Mouse (Mus musculus) hindbrain, postnatal 0 days (tissue): ENCODE measurements around the gene Zcchc14. TPM values are rescaled to one million over a fixed set of nuclear protein-coding genes. Genes with fewer than 3 reads are reported as not detected.
A peak's percentile ranks its signal among the peaks of the same experiment; 100 is the strongest.
"Not testable (repeated sequence)": the region's sequence is repeated elsewhere in the genome, so short reads cannot be mapped to it uniquely, and the experiment has no call there.

Experiments used
- ATAC-seq: fragments of 200-750 bp; cut with Nextera tagmentation; 2 replicates; pipeline ENCODE4 v1.8.0; 2017; ENCODE audit warnings: mild to moderate bottlenecking, moderate TSS enrichment, moderate library complexity
- DNase-seq: peaks from one replicate; pipeline ENCODE4 v3.0.0-alpha.2; 2015; ENCODE audit warnings: low spot score
- H3K27ac ChIP-seq: fragments of 300-500 bp; sonication (generic); 2 replicates; pipeline ENCODE4 v1.5.1; 2014; ENCODE audit warnings: mild to moderate bottlenecking
- H3K27me3 ChIP-seq: fragments of 300-500 bp; sonication (generic); 2 replicates; pipeline ENCODE4 v1.6.1; 2014; ENCODE audit warnings: low read length, mixed read lengths; ENCODE audit not compliant: insufficient read depth
- H3K36me3 ChIP-seq: fragments of 300-500 bp; sonication (generic); 2 replicates; pipeline ENCODE4 v1.6.1; 2014; ENCODE audit warnings: low read length, mixed read lengths; ENCODE audit not compliant: insufficient read depth
- H3K4me1 ChIP-seq: fragments of 300-500 bp; sonication (generic); 2 replicates; pipeline ENCODE4 v1.6.1; 2014; ENCODE audit warnings: antibody characterized with exemption, low read length, mixed read lengths; ENCODE audit not compliant: insufficient read depth
- H3K4me2 ChIP-seq: fragments of 300-500 bp; sonication (generic); 2 replicates; pipeline ENCODE4 v1.6.1; 2014; ENCODE audit warnings: low read depth, mild to moderate bottlenecking, low read length, moderate library complexity, mixed read lengths
- H3K4me3 ChIP-seq: fragments of 300-500 bp; sonication (generic); 2 replicates; pipeline ENCODE4 v1.5.1; 2014; ENCODE audit warnings: low read length
- H3K9ac ChIP-seq: fragments of 300-500 bp; sonication (generic); replicated peaks from 2 replicates; pipeline ENCODE4 v1.6.1; 2014; ENCODE audit warnings: mild to moderate bottlenecking, low read length, moderate library complexity, mixed read lengths
- H3K9me3 ChIP-seq: fragments of 300-500 bp; sonication (generic); 2 replicates; pipeline ENCODE4 v1.6.1; 2016; ENCODE audit warnings: low read length, mixed read lengths
- CTCF ChIP-seq: IDR thresholded peaks from 2 replicates; pipeline ENCODE4 v1.5.1; 2016; ENCODE audit warnings: antibody characterized with exemption, control low read depth, low read depth
- WGBS: fragments of 180-500 bp; shearing (Covaris S2); extraction: QIAGEN DNeasy Blood & Tissue Kit; methylation state at CpG from one replicate; pipeline ENCODE4 v1.1.7; 2014; 5-methylcytosine and 5-hydroxymethylcytosine counted together
- polyA plus RNA-seq: library from polyadenylated mRNA; unstranded; fragments of >200 nt; fragmentation: Nextera tagmentation; extraction: Ambion mirVana; gene quantifications from 2 replicates; pipeline ENCODE4 v1.2.1, GENCODE M21; 2015
- total RNA-seq: library from RNA; depleted of rRNA; stranded (reverse); fragments of >200 nt; gene quantifications from 2 replicates; pipeline ENCODE4 v1.2.3, GENCODE M21; 2014

The Zcchc14 gene
- total and polyA plus RNA-seq, 2 experiments from 2014 or later, result 14.3 to 66.4 TPM

GRCm38 (mm10) chr8:121675701-121676100 lies 23.0 kb upstream of the Zcchc14 start:
- WGBS, result 58% methylated on average over 20 of the region's 20 CpGs
- no peak for DNase-seq
- ATAC-seq, result no peak

GRCm38 (mm10) chr8:121675161-121675560 lies 22.5 kb upstream of the Zcchc14 start:
- Histone ChIP-seq H3K9ac (no peak overlapping the region), H3K27ac (no peak overlapping the region), H3K4me3 (no peak overlapping the region), H3K36me3 (no peaks in the 10 kb centered on the region), H3K4me2 (no peak overlapping the region), H3K27me3 (no peaks in the 10 kb centered on the region), H3K4me1 (no peaks in the 10 kb centered on the region), H3K9me3 (no peaks in the 10 kb centered on the region)
- ATAC-seq, result no peak
- no peak for TF ChIP-seq CTCF
- no peak for DNase-seq
- 83% methylated on average over 3 of the region's 3 CpGs for WGBS

More at GRCm38 (mm10) chr8:121675701-121676100, 23.0 kb upstream of the Zcchc14 start:
- Histone ChIP-seq H3K9ac (no peak overlapping the region), H3K27me3 (no peaks in the 10 kb centered on the region), H3K36me3 (no peaks in the 10 kb centered on the region), H3K9me3 (no peaks in the 10 kb centered on the region), H3K4me2 (no peak overlapping the region), H3K4me1 (no peaks in the 10 kb centered on the region), H3K4me3 (no peak overlapping the region), H3K27ac (no peak overlapping the region)
- no peak for TF ChIP-seq CTCF

GRCm38 (mm10) chr8:121674524-121674923 lies 21.8 kb upstream of the Zcchc14 start:
- H3K4me3 ChIP-seq, result no peak overlapping the region
- no peak overlapping the region for H3K4me2 ChIP-seq
- ATAC-seq (no peak), DNase-seq (peak; percentile 18)
- H3K9me3 ChIP-seq, result no peaks in the 10 kb centered on the region
- H3K36me3 ChIP-seq, result no peaks in the 10 kb centered on the region
- WGBS, result 62% methylated on average over 5 of the region's 5 CpGs
- H3K9ac ChIP-seq, result no peak overlapping the region
- no peaks in the 10 kb centered on the region for H3K4me1 ChIP-seq
- H3K27ac ChIP-seq, result no peak overlapping the region
- H3K27me3 ChIP-seq, result no peaks in the 10 kb centered on the region
- TF ChIP-seq CTCF, result peak; percentile 61

GRCm38 (mm10) chr8:121673917-121674316 lies 21.2 kb upstream of the Zcchc14 start:
- ATAC-seq (peak; percentile 88), DNase-seq (peak; percentile 76)
- no peak for TF ChIP-seq CTCF
- 63% methylated on average over 5 of the region's 5 CpGs for WGBS
- Histone ChIP-seq H3K4me2 (no peak overlapping the region), H3K9ac (no peak overlapping the region), H3K36me3 (no peaks in the 10 kb centered on the region), H3K4me3 (no peak overlapping the region), H3K4me1 (peaks cover 2% of the 10 kb centered on the region; the same call in 1 of the 2 replicates), H3K27ac (peak overlapping the region; percentile 55), H3K27me3 (no peaks in the 10 kb centered on the region), H3K9me3 (no peaks in the 10 kb centered on the region)

GRCm38 (mm10) chr8:121673153-121673552 lies 20.5 kb upstream of the Zcchc14 start:
- no peak for TF ChIP-seq CTCF
- peak overlapping the region; percentile 55 for H3K27ac ChIP-seq
- H3K36me3 ChIP-seq, result no peaks in the 10 kb centered on the region
- no peak overlapping the region for H3K4me2 ChIP-seq
- DNase-seq (no peak), ATAC-seq (no peak)
- H3K9me3 ChIP-seq, result no peaks in the 10 kb centered on the region
- no peak overlapping the region for H3K4me3 ChIP-seq
- WGBS, result 66% methylated on average over 4 of the region's 4 CpGs
- H3K4me1 ChIP-seq, result peaks cover 7% of the 10 kb centered on the region; the same call in 1 of the 2 replicates
- H3K9ac ChIP-seq, result no peak overlapping the region
- H3K27me3 ChIP-seq, result no peaks in the 10 kb centered on the region

GRCm38 (mm10) chr8:121669208-121669607 lies 16.5 kb upstream of the Zcchc14 start:
- H3K27me3 ChIP-seq, result no peaks in the 10 kb centered on the region
- peaks cover 7% of the 10 kb centered on the region for H3K4me1 ChIP-seq
- ATAC-seq, result peak; percentile 28; the same call in 1 of the 2 replicates
- no peak overlapping the region for H3K9ac ChIP-seq
- no peaks in the 10 kb centered on the region for H3K36me3 ChIP-seq
- peak overlapping the region; percentile 36; the same call in 1 of the 2 replicates for H3K27ac ChIP-seq
- peak; percentile 36 for DNase-seq
- no peaks in the 10 kb centered on the region for H3K9me3 ChIP-seq
- no peak overlapping the region for H3K4me3 ChIP-seq
- TF ChIP-seq CTCF, result no peak
- WGBS, result 26% methylated on average over 8 of the region's 8 CpGs
- no peak overlapping the region for H3K4me2 ChIP-seq

GRCm38 (mm10) chr8:121668553-121668952 lies 15.9 kb upstream of the Zcchc14 start:
- no peak overlapping the region for H3K4me3 ChIP-seq
- H3K27ac ChIP-seq, result peak overlapping the region; percentile 36; the same call in 1 of the 2 replicates
- H3K4me2 ChIP-seq, result no peak overlapping the region
- no peak for TF ChIP-seq CTCF
- ATAC-seq (peak; percentile 11; the same call in 1 of the 2 replicates), DNase-seq (no peak)
- H3K9me3 ChIP-seq, result no peaks in the 10 kb centered on the region
- H3K27me3 ChIP-seq, result no peaks in the 10 kb centered on the region
- H3K4me1 ChIP-seq, result peaks cover 7% of the 10 kb centered on the region
- H3K9ac ChIP-seq, result 0 out of 2 replicates have a peak overlapping the region, but pooled peaks have one; percentile 3
- H3K36me3 ChIP-seq, result no peaks in the 10 kb centered on the region
- WGBS, result 27% methylated on average over 6 of the region's 6 CpGs

GRCm38 (mm10) chr8:121667936-121668500 lies 15.3 kb upstream of the Zcchc14 start:
- DNase-seq, ATAC-seq, H3K36me3 ChIP-seq, H3K4me3 ChIP-seq, H3K4me1 ChIP-seq, H3K27ac ChIP-seq, H3K9me3 ChIP-seq, H3K27me3 ChIP-seq, H3K4me2 ChIP-seq, H3K9ac ChIP-seq: not testable (repeated sequence)
- 66% methylated on average over 9 of the region's 9 CpGs for WGBS
